Mouse (Mus musculus) erythroblast, embryonic 14.5 days (primary cell): ENCODE results near the gene 4931414P19Rik.

Experiments
- GATA1 ChIP-seq: IDR thresholded peaks from 2 replicates; pipeline ENCODE4 v1.6.1; 2012; ENCODE audit warnings: low read length, inconsistent platforms, mixed read lengths
- TAL1 ChIP-seq: IDR thresholded peaks from 3 replicates; pipeline ENCODE4 v1.6.1; 2012; ENCODE audit warnings: low read length, inconsistent platforms, mixed read lengths

- TF ChIP-seq GATA1 (no peak), TAL1 (no peak)
These were observed 11.7 kb downstream of the 4931414P19Rik start for GRCm38 (mm10) chr14:54594055-54594454.
